Mouse (Mus musculus) embryonic facial prominence, embryonic 11.5 days (tissue): Measurements from ENCODE around the gene Gm21974. TPM values are rescaled to one million over a fixed set of nuclear protein-coding genes. Genes with fewer than 3 reads are reported as not detected.
A peak's percentile ranks its signal among the peaks of the same experiment; 100 is the strongest.

Experiments
- ATAC-seq: fragments of 200-750 bp; cut with Nextera tagmentation; replicated peaks from 2 replicates; pipeline ENCODE4 v1.8.0; 2017; ENCODE audit warnings: low read depth; ENCODE audit not compliant: insufficient number of reproducible peaks, low FRiP score, low TSS enrichment
- DNase-seq: peaks from one replicate; pipeline ENCODE4 v3.0.0-alpha.2; 2015; ENCODE audit warnings: low spot score
- H3K27ac ChIP-seq: fragments of 300-500 bp; sonication (generic); replicated peaks from 2 replicates; pipeline ENCODE4 v1.5.1; 2014; ENCODE audit warnings: mild to moderate bottlenecking, low read depth, low read length, control low read depth
- H3K27me3 ChIP-seq: fragments of 300-500 bp; sonication (generic); 2 replicates; pipeline ENCODE4 v1.6.1; 2014; ENCODE audit warnings: mild to moderate bottlenecking, low read length, moderate library complexity, mixed read lengths; ENCODE audit not compliant: control insufficient read depth, insufficient read depth
- H3K36me3 ChIP-seq: fragments of 300-500 bp; sonication (generic); replicated peaks from 2 replicates; pipeline ENCODE4 v1.6.1; 2014; ENCODE audit warnings: low read depth, mild to moderate bottlenecking, low read length, moderate library complexity, mixed read lengths; ENCODE audit not compliant: control insufficient read depth, insufficient read depth
- H3K4me1 ChIP-seq: fragments of 300-500 bp; sonication (generic); 2 replicates; pipeline ENCODE4 v1.6.1; 2014; ENCODE audit warnings: low read length, mixed read lengths; ENCODE audit not compliant: control insufficient read depth, insufficient read depth
- H3K4me2 ChIP-seq: fragments of 300-500 bp; sonication (generic); 2 replicates; pipeline ENCODE4 v1.6.1; 2014; ENCODE audit warnings: low read depth, mild to moderate bottlenecking, control low read depth, low read length, moderate library complexity
- H3K4me3 ChIP-seq: fragments of 300-500 bp; sonication (generic); 2 replicates; pipeline ENCODE4 v1.5.1; 2014; ENCODE audit warnings: low read depth, low read length, control low read depth
- H3K9ac ChIP-seq: fragments of 300-500 bp; sonication (generic); replicated peaks from 2 replicates; pipeline ENCODE4 v1.6.1; 2014; ENCODE audit warnings: mild to moderate bottlenecking, control low read depth, low read length
- H3K9me3 ChIP-seq: fragments of 300-500 bp; sonication (generic); replicated peaks from 2 replicates; pipeline ENCODE4 v1.6.1; 2016; ENCODE audit warnings: mild to moderate bottlenecking, low read length, inconsistent platforms, mixed read lengths; ENCODE audit not compliant: control insufficient read depth
- WGBS: fragments of 180-500 bp; shearing (Covaris S2); extraction: QIAGEN DNeasy Blood & Tissue Kit; methylation state at CpG from one replicate; pipeline ENCODE4 v1.1.7; 2014; 5-methylcytosine and 5-hydroxymethylcytosine counted together
- polyA plus RNA-seq: library from polyadenylated mRNA; unstranded; fragments of >200 nt; fragmentation: Nextera tagmentation; extraction: Ambion mirVana; gene quantifications from 2 replicates; pipeline ENCODE4 v1.2.1, GENCODE M21; 2014

Gm21974 gene
- polyA plus RNA-seq, 1 experiment from 2014 or later, result not detected

GRCm38 (mm10) chr7:127912938-127913337, 17.7 kb upstream of the Gm21974 start:
- peak overlapping the region; percentile 96 for H3K4me3 ChIP-seq
- peaks cover 13% of the 10 kb centered on the region for H3K36me3 ChIP-seq
- DNase-seq (no peak), ATAC-seq (no peak)
- H3K9me3 ChIP-seq, result no peaks in the 10 kb centered on the region
- 26% methylated on average over 4 of the region's 4 CpGs for WGBS
- peak overlapping the region; percentile 71 for H3K4me2 ChIP-seq
- H3K27me3 ChIP-seq, result no peaks in the 10 kb centered on the region
- H3K9ac ChIP-seq, result peak overlapping the region; percentile 77
- H3K27ac ChIP-seq, result no peak overlapping the region
- H3K4me1 ChIP-seq, result no peaks in the 10 kb centered on the region

- Histone ChIP-seq H3K9ac (peak within 1 kb of the TSS; percentile 77), H3K4me1 (no peaks in the 10 kb centered on the region), H3K36me3 (peaks cover 18% of the 10 kb centered on the region), H3K4me2 (peak within 1 kb of the TSS; percentile 71), H3K27me3 (no peaks in the 10 kb centered on the region), H3K4me3 (peak within 1 kb of the TSS; percentile 96), H3K9me3 (no peaks in the 10 kb centered on the region), H3K27ac (peak within 1 kb of the TSS; percentile 73)
- DNase-seq (peak; percentile 95), ATAC-seq (peak; percentile 89)
- WGBS, result 1% methylated on average over 40 of the region's 40 CpGs
These were observed 17.1 kb upstream of the Gm21974 start, which contains the start of gene Kat8 for GRCm38 (mm10) chr7:127912190-127912871. TSS of gene Kat8 (plus strand) at chr7:127912516.

GRCm38 (mm10) chr7:127908656-127909055, 13.4 kb upstream of the Gm21974 start:
- H3K4me3 ChIP-seq, result no peak overlapping the region
- WGBS, result 80% methylated on average over 4 of the region's 4 CpGs
- no peak overlapping the region for H3K9ac ChIP-seq
- no peak for DNase-seq
- H3K27ac ChIP-seq, result no peak overlapping the region
- H3K4me2 ChIP-seq, result no peak overlapping the region
- no peaks in the 10 kb centered on the region for H3K4me1 ChIP-seq
- H3K9me3 ChIP-seq, result no peaks in the 10 kb centered on the region
- H3K27me3 ChIP-seq, result no peaks in the 10 kb centered on the region
- H3K36me3 ChIP-seq, result peaks cover 13% of the 10 kb centered on the region
- no peak for ATAC-seq

- no peak for ATAC-seq
- no peaks in the 10 kb centered on the region for H3K9me3 ChIP-seq
- no peak overlapping the region for H3K9ac ChIP-seq
- no peak overlapping the region for H3K4me2 ChIP-seq
- H3K4me1 ChIP-seq, result no peaks in the 10 kb centered on the region
- no peak overlapping the region for H3K4me3 ChIP-seq
- H3K36me3 ChIP-seq, result peaks cover 13% of the 10 kb centered on the region
- H3K27ac ChIP-seq, result no peak overlapping the region
- H3K27me3 ChIP-seq, result no peaks in the 10 kb centered on the region
- DNase-seq, result no peak
- 94% methylated on average over 12 of the region's 12 CpGs for WGBS
These were observed 12.7 kb upstream of the Gm21974 start for GRCm38 (mm10) chr7:127907939-127908338.

- DNase-seq (peak; percentile 89), ATAC-seq (peak; percentile 86)
- peak within 1 kb of the TSS; percentile 81 for H3K9ac ChIP-seq
- no peaks in the 10 kb centered on the region for H3K4me1 ChIP-seq
- peaks cover 13% of the 10 kb centered on the region for H3K36me3 ChIP-seq
- H3K27ac ChIP-seq, result peak within 1 kb of the TSS; percentile 31
- H3K27me3 ChIP-seq, result no peaks in the 10 kb centered on the region
- peak within 1 kb of the TSS; percentile 59 for H3K4me3 ChIP-seq
- H3K9me3 ChIP-seq, result no peaks in the 10 kb centered on the region
- 8% methylated on average over 38 of the region's 38 CpGs for WGBS
- H3K4me2 ChIP-seq, result peak within 1 kb of the TSS; percentile 81
These were observed 8.9 kb upstream of the Gm21974 start, which contains the start of gene Bckdk for GRCm38 (mm10) chr7:127903971-127904796. TSS of gene Bckdk (plus strand) at chr7:127904082.

- ATAC-seq (no peak), DNase-seq (no peak)
- no peak overlapping the region for H3K4me3 ChIP-seq
- H3K27ac ChIP-seq, result no peak overlapping the region
- no peaks in the 10 kb centered on the region for H3K4me1 ChIP-seq
- no peak overlapping the region for H3K9ac ChIP-seq
- no peaks in the 10 kb centered on the region; the same call in 1 of the 2 replicates for H3K36me3 ChIP-seq
- H3K27me3 ChIP-seq, result no peaks in the 10 kb centered on the region
- H3K4me2 ChIP-seq, result no peak overlapping the region
- no peaks in the 10 kb centered on the region for H3K9me3 ChIP-seq
- WGBS, result 78% methylated on average over 2 of the region's 2 CpGs
These were observed 6.5 kb upstream of the Gm21974 start for GRCm38 (mm10) chr7:127901772-127902171.

- no peaks in the 10 kb centered on the region for H3K36me3 ChIP-seq
- 49% methylated on average over 7 of the region's 7 CpGs for WGBS
- ATAC-seq (no peak), DNase-seq (no peak)
- H3K27ac ChIP-seq, result no peak overlapping the region
- H3K4me2 ChIP-seq, result no peak overlapping the region
- H3K27me3 ChIP-seq, result no peaks in the 10 kb centered on the region
- H3K9ac ChIP-seq, result no peak overlapping the region
- H3K4me1 ChIP-seq, result no peaks in the 10 kb centered on the region
- no peak overlapping the region for H3K4me3 ChIP-seq
- no peaks in the 10 kb centered on the region for H3K9me3 ChIP-seq
These were observed 4.7 kb upstream of the Gm21974 start for GRCm38 (mm10) chr7:127899997-127900396.
